Mouse (Mus musculus): ENCODE data around the gene Phyhipl. TPM values are rescaled to one million over a fixed set of nuclear protein-coding genes. Genes with fewer than 3 reads are reported as not detected.

Gene Phyhipl
- polyA plus RNA-seq, 1 experiment from 2014 or later, result 3.5 TPM

GRCm38 (mm10) chr10:70640075-70640737 is 15.6 kb downstream of the Phyhipl start:
- 52% methylated on average over 17 of the region's 17 CpGs for WGBS

GRCm38 (mm10) chr10:70637640-70638328 is 18.0 kb downstream of the Phyhipl start:
- Histone ChIP-seq H3K36me3 (ENCODE audit: control insufficient read depth, insufficient read depth, low read length) (no peaks in the 10 kb centered on the region), H3K4me1 (replicated peaks; ENCODE audit: control insufficient read depth, insufficient read depth) (no peaks in the 10 kb centered on the region), H3K9me3 (ENCODE audit: control insufficient read depth, low read length) (no peaks in the 10 kb centered on the region), H3K27me3 (ENCODE audit: control insufficient read depth, insufficient read depth, low read length) (no peaks in the 10 kb centered on the region), H3K4me3 (ENCODE audit: low read depth, low read length) (no peak overlapping the region), H3K9ac (ENCODE audit: low read length) (no peak overlapping the region), H3K4me2 (replicated peaks; ENCODE audit: low read depth) (no peak overlapping the region), H3K27ac (replicated peaks) (no peak overlapping the region)
- 84% methylated on average over 12 of the region's 12 CpGs for whole genome bisulfite sequencing
- no peak for TF ChIP-seq EP300 (optimal IDR thresholded peaks at IDR 0.05)
- TF ChIP-seq CTCF (IDR thresholded peaks at IDR 0.05; ENCODE audit: low read depth), result no peak
- no peak for DNase-seq (ENCODE audit: low spot score)
- no peak for ATAC-seq (ENCODE audit: low FRiP score, low TSS enrichment)

More at GRCm38 (mm10) chr10:70640075-70640737, 15.6 kb downstream of the Phyhipl start:
- Histone ChIP-seq H3K27me3 (ENCODE audit: control insufficient read depth, insufficient read depth, low read length) (no peaks in the 10 kb centered on the region), H3K4me1 (replicated peaks; ENCODE audit: control insufficient read depth, insufficient read depth) (no peaks in the 10 kb centered on the region), H3K27ac (replicated peaks) (no peak overlapping the region), H3K9me3 (ENCODE audit: control insufficient read depth, low read length) (no peaks in the 10 kb centered on the region), H3K4me3 (ENCODE audit: low read depth, low read length) (no peak overlapping the region), H3K9ac (ENCODE audit: low read length) (no peak overlapping the region), H3K36me3 (ENCODE audit: control insufficient read depth, insufficient read depth, low read length) (no peaks in the 10 kb centered on the region), H3K4me2 (replicated peaks; ENCODE audit: low read depth) (no peak overlapping the region)
- TF ChIP-seq CTCF (IDR thresholded peaks at IDR 0.05; ENCODE audit: low read depth) (no peak), EP300 (optimal IDR thresholded peaks at IDR 0.05) (no peak)
- ATAC-seq (ENCODE audit: low FRiP score, low TSS enrichment), result no peak
- no peak for DNase-seq (ENCODE audit: low spot score)

GRCm38 (mm10) chr10:70635261-70635660 is 20.5 kb downstream of the Phyhipl start:
- no peak for ATAC-seq (ENCODE audit: low FRiP score, low TSS enrichment)
- Histone ChIP-seq H3K36me3 (ENCODE audit: control insufficient read depth, insufficient read depth, low read length) (no peaks in the 10 kb centered on the region), H3K4me2 (replicated peaks; ENCODE audit: low read depth) (no peak overlapping the region), H3K4me3 (ENCODE audit: low read depth, low read length) (no peak overlapping the region), H3K9ac (ENCODE audit: low read length) (no peak overlapping the region), H3K9me3 (ENCODE audit: control insufficient read depth, low read length) (no peaks in the 10 kb centered on the region), H3K27me3 (ENCODE audit: control insufficient read depth, insufficient read depth, low read length) (no peaks in the 10 kb centered on the region), H3K4me1 (replicated peaks; ENCODE audit: control insufficient read depth, insufficient read depth) (no peaks in the 10 kb centered on the region), H3K27ac (replicated peaks) (no peak overlapping the region)
- TF ChIP-seq CTCF (IDR thresholded peaks at IDR 0.05; ENCODE audit: low read depth), result no peak
- no peak for TF ChIP-seq EP300 (optimal IDR thresholded peaks at IDR 0.05)
- WGBS, result 69% methylated on average over 1 of the region's 1 CpGs
- no peak for DNase-seq (ENCODE audit: low spot score)

GRCm38 (mm10) chr10:70631142-70631541 is 24.6 kb downstream of the Phyhipl start:
- no peak overlapping the region for H3K4me2 ChIP-seq (replicated peaks; ENCODE audit: low read depth)
- DNase-seq (ENCODE audit: low spot score) (no peak), ATAC-seq (ENCODE audit: low FRiP score, low TSS enrichment) (no peak)
- WGBS, result 81% methylated on average over 1 of the region's 1 CpGs
- no peaks in the 10 kb centered on the region for H3K9me3 ChIP-seq (ENCODE audit: control insufficient read depth, low read length)
- H3K27me3 ChIP-seq (ENCODE audit: control insufficient read depth, insufficient read depth, low read length), result no peaks in the 10 kb centered on the region
- no peak for TF ChIP-seq EP300 (optimal IDR thresholded peaks at IDR 0.05)
- no peak for TF ChIP-seq CTCF (IDR thresholded peaks at IDR 0.05; ENCODE audit: low read depth)
- H3K27ac ChIP-seq (replicated peaks), result no peak overlapping the region
- H3K4me1 ChIP-seq (replicated peaks; ENCODE audit: control insufficient read depth, insufficient read depth), result no peaks in the 10 kb centered on the region
- no peak overlapping the region for H3K4me3 ChIP-seq (ENCODE audit: low read depth, low read length)
- no peaks in the 10 kb centered on the region for H3K36me3 ChIP-seq (ENCODE audit: control insufficient read depth, insufficient read depth, low read length)
- no peak overlapping the region for H3K9ac ChIP-seq (ENCODE audit: low read length)

GRCm38 (mm10) chr10:70623461-70623860 is 32.3 kb downstream of the Phyhipl start:
- H3K27ac ChIP-seq (replicated peaks), result no peak overlapping the region
- no peak overlapping the region for H3K4me2 ChIP-seq (replicated peaks; ENCODE audit: low read depth)
- H3K9ac ChIP-seq (ENCODE audit: low read length), result no peak overlapping the region
- no peaks in the 10 kb centered on the region for H3K27me3 ChIP-seq (ENCODE audit: control insufficient read depth, insufficient read depth, low read length)
- TF ChIP-seq EP300 (optimal IDR thresholded peaks at IDR 0.05), result no peak
- TF ChIP-seq CTCF (IDR thresholded peaks at IDR 0.05; ENCODE audit: low read depth), result no peak
- no peaks in the 10 kb centered on the region for H3K9me3 ChIP-seq (ENCODE audit: control insufficient read depth, low read length)
- DNase-seq (ENCODE audit: low spot score), result no peak
- 88% methylated on average over 3 of the region's 3 CpGs for WGBS
- no peaks in the 10 kb centered on the region for H3K36me3 ChIP-seq (ENCODE audit: control insufficient read depth, insufficient read depth, low read length)
- no peak overlapping the region for H3K4me3 ChIP-seq (ENCODE audit: low read depth, low read length)
- no peaks in the 10 kb centered on the region for H3K4me1 ChIP-seq (replicated peaks; ENCODE audit: control insufficient read depth, insufficient read depth)
- ATAC-seq (ENCODE audit: low FRiP score, low TSS enrichment), result no peak

GRCm38 (mm10) chr10:70616377-70616776 is 39.4 kb downstream of the Phyhipl start:
- ATAC-seq (ENCODE audit: low FRiP score, low TSS enrichment), result no peak

More at GRCm38 (mm10) chr10:70616377-70616776, 39.4 kb downstream of the Phyhipl start:
- TF ChIP-seq CTCF (IDR thresholded peaks at IDR 0.05; ENCODE audit: low read depth) (no peak), EP300 (optimal IDR thresholded peaks at IDR 0.05) (no peak)
- 75% methylated on average over 6 of the region's 6 CpGs for WGBS
- no peak overlapping the region for H3K27ac ChIP-seq (replicated peaks)
- no peak for DNase-seq (ENCODE audit: low spot score)
- H3K9ac ChIP-seq (ENCODE audit: low read length), result no peak overlapping the region
- no peaks in the 10 kb centered on the region for H3K9me3 ChIP-seq (ENCODE audit: control insufficient read depth, low read length)
- no peaks in the 10 kb centered on the region for H3K36me3 ChIP-seq (ENCODE audit: control insufficient read depth, insufficient read depth, low read length)
- no peaks in the 10 kb centered on the region for H3K4me1 ChIP-seq (replicated peaks; ENCODE audit: control insufficient read depth, insufficient read depth)
- H3K4me2 ChIP-seq (replicated peaks; ENCODE audit: low read depth), result no peak overlapping the region
- no peaks in the 10 kb centered on the region for H3K27me3 ChIP-seq (ENCODE audit: control insufficient read depth, insufficient read depth, low read length)
- no peak overlapping the region for H3K4me3 ChIP-seq (ENCODE audit: low read depth, low read length)
